Mouse (Mus musculus): ENCODE measurements around the gene Glrb. TPM values are rescaled to one million over a fixed set of nuclear protein-coding genes. Genes with fewer than 3 reads are reported as not detected.

Gene Glrb
- polyA plus RNA-seq, 1 experiment from 2014 or later: 47.9 TPM

DNA sequence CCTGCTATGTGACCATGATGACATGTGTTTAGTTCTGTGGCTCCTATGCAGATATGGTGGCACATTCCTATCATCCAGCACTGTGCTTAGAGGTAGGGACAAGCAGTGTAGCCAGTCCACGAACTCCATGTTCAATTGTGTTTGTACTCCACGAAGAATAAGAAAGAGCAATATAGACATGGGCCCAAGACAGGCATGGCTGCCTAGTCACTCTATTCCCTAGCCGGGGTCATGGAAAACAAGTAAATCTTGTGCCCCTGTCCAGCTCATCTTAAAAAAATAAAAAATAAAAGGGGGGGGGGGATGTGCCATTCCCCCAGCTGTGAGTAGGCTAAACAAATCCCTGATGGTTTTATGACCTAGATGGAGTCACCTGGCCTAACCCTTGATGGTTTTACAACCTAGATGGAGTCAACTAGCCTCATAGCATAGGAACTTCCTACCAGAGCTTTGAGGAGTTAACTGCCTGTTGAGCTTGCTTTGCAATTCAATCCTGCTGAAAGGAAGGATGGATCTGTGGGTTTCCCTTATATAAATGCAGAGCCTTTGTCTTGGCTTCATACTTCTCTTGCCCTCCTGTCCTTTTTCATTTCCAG, 60.5 kb downstream of the Glrb start:
- Histone ChIP-seq H3K4me3 (ENCODE audit: low read depth, low read length) (no peak overlapping the region), H3K9me3 (replicated peaks; ENCODE audit: control insufficient read depth, low read length, poor library complexity, severe bottlenecking) (no peaks in the 10 kb centered on the region), H3K27me3 (ENCODE audit: control insufficient read depth, insufficient read depth, low read depth, low read length) (no peaks in the 10 kb centered on the region), H3K4me1 (ENCODE audit: control insufficient read depth, insufficient read depth, low read length) (no peaks in the 10 kb centered on the region), H3K9ac (ENCODE audit: low read depth, low read length) (no peak overlapping the region), H3K4me2 (ENCODE audit: low read length) (no peak overlapping the region), H3K36me3 (ENCODE audit: control insufficient read depth, insufficient read depth, low read length) (peaks cover 6% of the 10 kb centered on the region; the same call in 1 of the 2 replicates), H3K27ac (ENCODE audit: low read length) (no peak overlapping the region)
- ATAC-seq: no peak
- 92% methylated on average over 3 of the region's 3 CpGs for WGBS

GRCm38 (mm10) chr3:80850947-80851346, 62.5 kb downstream of the Glrb start:
- no peak overlapping the region for H3K4me3 ChIP-seq (ENCODE audit: low read depth, low read length)
- no peak overlapping the region for H3K27ac ChIP-seq (ENCODE audit: low read length)
- no peak overlapping the region for H3K9ac ChIP-seq (ENCODE audit: low read depth, low read length)
- H3K27me3 ChIP-seq (ENCODE audit: control insufficient read depth, insufficient read depth, low read depth, low read length): no peaks in the 10 kb centered on the region
- H3K9me3 ChIP-seq (replicated peaks; ENCODE audit: control insufficient read depth, low read length, poor library complexity, severe bottlenecking): no peaks in the 10 kb centered on the region
- no peak overlapping the region for H3K4me2 ChIP-seq (ENCODE audit: low read length)
- no peak for ATAC-seq
- peaks cover 9% of the 10 kb centered on the region; the same call in 1 of the 2 replicates for H3K36me3 ChIP-seq (ENCODE audit: control insufficient read depth, insufficient read depth, low read length)
- 85% methylated on average over 10 of the region's 10 CpGs for WGBS
- H3K4me1 ChIP-seq (ENCODE audit: control insufficient read depth, insufficient read depth, low read length): no peaks in the 10 kb centered on the region

- ATAC-seq: no peak
- Histone ChIP-seq H3K4me2 (ENCODE audit: low read length) (no peak overlapping the region), H3K9me3 (replicated peaks; ENCODE audit: control insufficient read depth, low read length, poor library complexity, severe bottlenecking) (no peaks in the 10 kb centered on the region), H3K9ac (ENCODE audit: low read depth, low read length) (no peak overlapping the region), H3K36me3 (ENCODE audit: control insufficient read depth, insufficient read depth, low read length) (peaks cover 9% of the 10 kb centered on the region; the same call in 1 of the 2 replicates), H3K4me3 (ENCODE audit: low read depth, low read length) (no peak overlapping the region), H3K27ac (ENCODE audit: low read length) (no peak overlapping the region), H3K4me1 (ENCODE audit: control insufficient read depth, insufficient read depth, low read length) (no peaks in the 10 kb centered on the region), H3K27me3 (ENCODE audit: control insufficient read depth, insufficient read depth, low read depth, low read length) (no peaks in the 10 kb centered on the region)
- WGBS: 87% methylated on average over 2 of the region's 2 CpGs
Measured at GRCm38 (mm10) chr3:80845634-80846033, 67.8 kb downstream of the Glrb start.

- 89% methylated on average over 5 of the region's 5 CpGs for WGBS
- Histone ChIP-seq H3K36me3 (ENCODE audit: control insufficient read depth, insufficient read depth, low read length) (no peaks in the 10 kb centered on the region), H3K27ac (ENCODE audit: low read length) (no peak overlapping the region), H3K4me3 (ENCODE audit: low read depth, low read length) (no peak overlapping the region), H3K4me1 (ENCODE audit: control insufficient read depth, insufficient read depth, low read length) (no peaks in the 10 kb centered on the region), H3K27me3 (ENCODE audit: control insufficient read depth, insufficient read depth, low read depth, low read length) (no peaks in the 10 kb centered on the region), H3K4me2 (ENCODE audit: low read length) (no peak overlapping the region), H3K9me3 (replicated peaks; ENCODE audit: control insufficient read depth, low read length, poor library complexity, severe bottlenecking) (no peaks in the 10 kb centered on the region), H3K9ac (ENCODE audit: low read depth, low read length) (no peak overlapping the region)
- no peak for ATAC-seq
Measured at GRCm38 (mm10) chr3:80839845-80840244, 73.6 kb downstream of the Glrb start.

DNA sequence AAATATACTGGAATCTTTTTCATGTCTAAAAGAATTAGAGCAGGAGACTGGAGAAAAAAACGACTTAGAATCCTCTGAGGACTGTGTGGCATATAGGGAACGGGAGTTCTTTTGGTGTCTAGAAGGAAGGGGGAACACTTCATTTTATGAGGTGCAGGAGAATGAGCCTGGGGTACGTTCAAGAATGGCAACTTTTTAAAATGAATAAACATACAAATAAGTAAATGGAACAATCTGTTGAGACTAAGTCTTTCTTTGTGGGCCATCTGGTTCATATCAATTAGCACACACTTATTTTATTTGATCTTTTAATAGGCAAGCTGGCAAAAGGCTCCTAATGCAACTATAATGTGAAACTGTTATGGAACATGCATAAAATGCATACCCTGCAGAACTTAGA, 75.9 kb downstream of the Glrb start:
- Histone ChIP-seq H3K27me3 (ENCODE audit: control insufficient read depth, insufficient read depth, low read depth, low read length) (no peaks in the 10 kb centered on the region), H3K27ac (ENCODE audit: low read length) (no peak overlapping the region), H3K36me3 (ENCODE audit: control insufficient read depth, insufficient read depth, low read length) (no peaks in the 10 kb centered on the region), H3K4me3 (ENCODE audit: low read depth, low read length) (no peak overlapping the region), H3K4me1 (ENCODE audit: control insufficient read depth, insufficient read depth, low read length) (no peaks in the 10 kb centered on the region), H3K9me3 (replicated peaks; ENCODE audit: control insufficient read depth, low read length, poor library complexity, severe bottlenecking) (no peaks in the 10 kb centered on the region), H3K9ac (ENCODE audit: low read depth, low read length) (no peak overlapping the region), H3K4me2 (ENCODE audit: low read length) (no peak overlapping the region)
- no peak for ATAC-seq
- 66% methylated on average over 3 of the region's 3 CpGs for WGBS

- WGBS: 92% methylated on average over 1 of the region's 1 CpGs
- no peak for ATAC-seq
- Histone ChIP-seq H3K4me1 (ENCODE audit: control insufficient read depth, insufficient read depth, low read length) (no peaks in the 10 kb centered on the region), H3K9ac (ENCODE audit: low read depth, low read length) (no peak overlapping the region), H3K27ac (ENCODE audit: low read length) (no peak overlapping the region), H3K9me3 (replicated peaks; ENCODE audit: control insufficient read depth, low read length, poor library complexity, severe bottlenecking) (no peaks in the 10 kb centered on the region), H3K27me3 (ENCODE audit: control insufficient read depth, insufficient read depth, low read depth, low read length) (no peaks in the 10 kb centered on the region), H3K4me2 (ENCODE audit: low read length) (no peak overlapping the region), H3K4me3 (ENCODE audit: low read depth, low read length) (no peak overlapping the region), H3K36me3 (ENCODE audit: control insufficient read depth, insufficient read depth, low read length) (no peaks in the 10 kb centered on the region)
Measured at GRCm38 (mm10) chr3:80823975-80824374, 89.5 kb downstream of the Glrb start.

DNA sequence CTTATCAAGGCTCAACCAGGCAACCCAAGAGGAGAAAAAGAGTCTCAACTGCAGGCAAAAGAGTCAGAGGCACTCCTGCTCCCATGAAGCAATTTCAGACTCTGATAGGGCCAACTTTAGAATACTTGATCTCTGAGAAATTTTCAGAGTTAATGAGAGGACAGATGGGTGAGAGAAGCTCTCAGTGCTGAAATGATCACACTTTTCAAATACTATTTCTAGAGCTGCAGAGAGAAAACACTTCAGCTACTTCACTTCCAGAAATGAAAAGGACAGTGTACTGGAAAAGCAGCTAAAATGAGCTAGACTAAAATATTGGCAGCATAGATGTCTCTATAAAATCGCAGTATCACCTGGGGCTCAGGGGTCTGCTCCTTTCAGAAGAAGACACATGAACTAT, 94.8 kb downstream of the Glrb start:
- Histone ChIP-seq H3K4me3 (ENCODE audit: low read depth, low read length) (no peak overlapping the region), H3K36me3 (ENCODE audit: control insufficient read depth, insufficient read depth, low read length) (no peaks in the 10 kb centered on the region), H3K27me3 (ENCODE audit: control insufficient read depth, insufficient read depth, low read depth, low read length) (no peaks in the 10 kb centered on the region), H3K27ac (ENCODE audit: low read length) (no peak overlapping the region), H3K4me2 (ENCODE audit: low read length) (no peak overlapping the region), H3K9ac (ENCODE audit: low read depth, low read length) (no peak overlapping the region), H3K9me3 (replicated peaks; ENCODE audit: control insufficient read depth, low read length, poor library complexity, severe bottlenecking) (no peaks in the 10 kb centered on the region), H3K4me1 (ENCODE audit: control insufficient read depth, insufficient read depth, low read length) (no peaks in the 10 kb centered on the region)
- ATAC-seq: no peak
- WGBS: 91% methylated on average over 1 of the region's 1 CpGs

- H3K4me1 ChIP-seq (ENCODE audit: control insufficient read depth, insufficient read depth, low read length): no peaks in the 10 kb centered on the region
- no peak for ATAC-seq
- H3K27me3 ChIP-seq (ENCODE audit: control insufficient read depth, insufficient read depth, low read depth, low read length): no peaks in the 10 kb centered on the region
- no peaks in the 10 kb centered on the region for H3K9me3 ChIP-seq (replicated peaks; ENCODE audit: control insufficient read depth, low read length, poor library complexity, severe bottlenecking)
- H3K4me2 ChIP-seq (ENCODE audit: low read length): no peak overlapping the region
- H3K9ac ChIP-seq (ENCODE audit: low read depth, low read length): no peak overlapping the region
- no peak overlapping the region for H3K27ac ChIP-seq (ENCODE audit: low read length)
- H3K4me3 ChIP-seq (ENCODE audit: low read depth, low read length): no peak overlapping the region
- no peaks in the 10 kb centered on the region for H3K36me3 ChIP-seq (ENCODE audit: control insufficient read depth, insufficient read depth, low read length)
Measured at GRCm38 (mm10) chr3:80813734-80814133, 99.7 kb downstream of the Glrb start.

DNA sequence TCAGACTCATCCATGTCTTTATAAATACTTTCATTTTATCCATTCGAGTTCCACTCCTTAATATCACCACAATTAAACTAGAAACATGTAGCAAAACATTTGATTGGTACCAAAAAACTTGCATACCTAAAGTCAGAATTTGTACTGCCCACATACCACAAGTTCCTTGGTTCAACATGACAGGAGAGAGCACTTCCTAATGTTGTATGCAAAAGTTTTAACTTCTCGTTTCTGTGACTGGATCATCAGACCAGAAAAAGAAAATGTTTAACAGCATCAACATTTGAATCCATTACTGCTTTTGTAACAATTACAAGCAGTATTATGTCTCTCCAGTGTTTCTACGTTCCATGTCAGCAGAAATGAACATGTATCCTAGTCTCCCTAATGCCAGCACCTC, 101.2 kb downstream of the Glrb start:
- no peak for ATAC-seq
- no peaks in the 10 kb centered on the region for H3K27me3 ChIP-seq (ENCODE audit: control insufficient read depth, insufficient read depth, low read depth, low read length)
- no peak overlapping the region for H3K27ac ChIP-seq (ENCODE audit: low read length)
- H3K4me1 ChIP-seq (ENCODE audit: control insufficient read depth, insufficient read depth, low read length): no peaks in the 10 kb centered on the region
- no peaks in the 10 kb centered on the region for H3K36me3 ChIP-seq (ENCODE audit: control insufficient read depth, insufficient read depth, low read length)
- H3K9me3 ChIP-seq (replicated peaks; ENCODE audit: control insufficient read depth, low read length, poor library complexity, severe bottlenecking): no peaks in the 10 kb centered on the region
- WGBS: 86% methylated on average over 3 of the region's 3 CpGs
- H3K9ac ChIP-seq (ENCODE audit: low read depth, low read length): no peak overlapping the region
- no peak overlapping the region for H3K4me3 ChIP-seq (ENCODE audit: low read depth, low read length)
- H3K4me2 ChIP-seq (ENCODE audit: low read length): no peak overlapping the region
